Mouse (Mus musculus) forebrain, embryonic 12.5 days (tissue): ENCODE measurements around the gene Ext2. TPM values are rescaled to one million over a fixed set of nuclear protein-coding genes. Genes with fewer than 3 reads are reported as not detected.
A peak's percentile ranks its signal among the peaks of the same experiment; 100 is the strongest.

Source experiments
- ATAC-seq: fragments of 200-750 bp; cut with Nextera tagmentation; 2 replicates; pipeline ENCODE4 v1.8.0; 2017; ENCODE audit warnings: moderate TSS enrichment; ENCODE audit not compliant: low FRiP score
- H3K27ac ChIP-seq: fragments of 300-500 bp; sonication (generic); 2 replicates; pipeline ENCODE4 v1.5.1; 2016; ENCODE audit warnings: mild to moderate bottlenecking
- H3K27me3 ChIP-seq: fragments of 300-500 bp; sonication (generic); 2 replicates; pipeline ENCODE4 v1.6.1; 2016; ENCODE audit warnings: mild to moderate bottlenecking
- H3K36me3 ChIP-seq: fragments of 300-500 bp; sonication (generic); replicated peaks from 2 replicates; pipeline ENCODE4 v1.6.1; 2016; ENCODE audit warnings: mild to moderate bottlenecking
- H3K4me1 ChIP-seq: fragments of 300-500 bp; sonication (generic); 2 replicates; pipeline ENCODE4 v1.6.1; 2016
- H3K4me2 ChIP-seq: fragments of 300-500 bp; sonication (generic); 2 replicates; pipeline ENCODE4 v1.6.1; 2016; ENCODE audit warnings: mild to moderate bottlenecking, moderate library complexity
- H3K4me3 ChIP-seq: fragments of 300-500 bp; sonication (generic); replicated peaks from 2 replicates; pipeline ENCODE4 v1.5.1; 2016; ENCODE audit warnings: mild to moderate bottlenecking
- H3K9ac ChIP-seq: fragments of 300-500 bp; sonication (generic); 2 replicates; pipeline ENCODE4 v1.6.1; 2016; ENCODE audit warnings: mild to moderate bottlenecking
- H3K9me3 ChIP-seq: fragments of 300-500 bp; sonication (generic); 2 replicates; pipeline ENCODE4 v1.6.1; 2016
- WGBS: fragments of 180-500 bp; shearing (Covaris S2); methylation state at CpG from one replicate; pipeline ENCODE4 v1.1.7; 2016; 5-methylcytosine and 5-hydroxymethylcytosine counted together
- polyA plus RNA-seq: library from polyadenylated mRNA; unstranded; fragments of >200 nt; fragmentation: Nextera tagmentation; extraction: Ambion mirVana; gene quantifications from 2 replicates; pipeline ENCODE4 v1.2.1, GENCODE M21; 2016

The Ext2 gene
- polyA plus RNA-seq, 1 experiment from 2014 or later = 69.2 TPM

DNA sequence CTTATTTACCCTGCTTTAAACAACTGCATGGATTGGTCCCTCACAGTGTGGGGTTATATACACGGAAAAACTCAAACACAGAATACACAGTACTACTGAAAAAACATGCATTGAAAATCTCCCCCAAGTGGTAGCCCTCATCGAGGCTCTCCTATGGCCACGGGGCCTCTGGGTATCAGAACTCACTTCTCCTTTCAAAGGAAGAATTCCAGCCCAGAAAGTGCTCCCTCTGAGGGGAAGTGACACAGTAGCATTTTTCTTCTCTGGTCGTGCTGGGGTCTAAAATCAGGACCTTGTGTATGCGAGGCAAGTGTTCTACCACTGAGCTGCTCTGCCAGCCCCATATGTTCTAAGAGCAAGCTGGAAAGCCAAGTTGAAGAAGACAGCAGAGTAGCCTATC lies 39.7 kb downstream of the Ext2 start:
- WGBS = 77% methylated on average over 5 of the region's 5 CpGs
- no peak overlapping the region for H3K27ac ChIP-seq
- 0 out of 2 replicates have a peak, but pooled peaks cover 3% of the 10 kb centered on the region for H3K36me3 ChIP-seq
- no peaks in the 10 kb centered on the region for H3K9me3 ChIP-seq
- H3K4me1 ChIP-seq = peaks cover 28% of the 10 kb centered on the region
- ATAC-seq = no peak
- H3K9ac ChIP-seq = no peak overlapping the region
- no peaks in the 10 kb centered on the region for H3K27me3 ChIP-seq
- no peak overlapping the region for H3K4me2 ChIP-seq
- H3K4me3 ChIP-seq = no peak overlapping the region

GRCm38 (mm10) chr2:93782156-93782555 lies 40.2 kb downstream of the Ext2 start:
- ATAC-seq = no peak
- Histone ChIP-seq H3K4me1 (peaks cover 28% of the 10 kb centered on the region), H3K9me3 (no peaks in the 10 kb centered on the region)

DNA sequence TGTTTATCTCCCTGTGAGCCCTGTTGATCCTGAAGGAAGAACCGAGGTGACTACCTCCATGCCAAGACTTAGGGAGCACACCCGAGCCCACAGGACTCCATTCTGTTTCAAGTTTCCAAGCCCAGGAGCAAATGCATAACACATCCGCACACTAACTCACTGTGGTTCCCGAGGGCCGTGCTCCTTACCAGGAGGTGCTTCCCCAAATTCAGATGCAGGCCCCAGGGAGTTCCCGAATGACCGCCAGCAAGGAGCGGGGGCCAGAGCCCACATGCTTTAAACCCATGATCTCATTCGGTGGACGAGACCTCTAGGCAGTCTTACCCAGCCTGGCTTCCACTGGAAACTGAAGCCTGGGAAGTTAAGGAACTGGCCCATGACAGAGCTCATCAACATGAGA lies 41.8 kb downstream of the Ext2 start:
- Histone ChIP-seq H3K9ac (no peak overlapping the region), H3K4me3 (no peak overlapping the region), H3K4me1 (peaks cover 32% of the 10 kb centered on the region), H3K4me2 (no peak overlapping the region), H3K27me3 (no peaks in the 10 kb centered on the region), H3K36me3 (0 out of 2 replicates have a peak, but pooled peaks cover 3% of the 10 kb centered on the region), H3K9me3 (no peaks in the 10 kb centered on the region), H3K27ac (no peak overlapping the region)
- WGBS = 76% methylated on average over 10 of the region's 10 CpGs
- ATAC-seq = no peak

More at GRCm38 (mm10) chr2:93782156-93782555, 40.2 kb downstream of the Ext2 start:
- 0 out of 2 replicates have a peak, but pooled peaks cover 3% of the 10 kb centered on the region for H3K36me3 ChIP-seq
- H3K4me2 ChIP-seq = no peak overlapping the region
- H3K27ac ChIP-seq = no peak overlapping the region
- H3K4me3 ChIP-seq = no peak overlapping the region
- no peaks in the 10 kb centered on the region for H3K27me3 ChIP-seq
- H3K9ac ChIP-seq = no peak overlapping the region
- 85% methylated on average over 4 of the region's 4 CpGs for WGBS

- Histone ChIP-seq H3K9me3 (no peaks in the 10 kb centered on the region), H3K27me3 (no peaks in the 10 kb centered on the region), H3K36me3 (0 out of 2 replicates have a peak, but pooled peaks cover 3% of the 10 kb centered on the region), H3K4me1 (peaks cover 25% of the 10 kb centered on the region), H3K9ac (no peak overlapping the region), H3K27ac (no peak overlapping the region), H3K4me3 (no peak overlapping the region), H3K4me2 (no peak overlapping the region)
- ATAC-seq = no peak
- WGBS = 82% methylated on average over 6 of the region's 6 CpGs
Measured at GRCm38 (mm10) chr2:93779897-93780208, 42.5 kb downstream of the Ext2 start.

- H3K9ac ChIP-seq = no peak overlapping the region
- 69% methylated on average over 16 of the region's 16 CpGs for WGBS
- no peaks in the 10 kb centered on the region for H3K9me3 ChIP-seq
- no peaks in the 10 kb centered on the region for H3K27me3 ChIP-seq
- H3K4me1 ChIP-seq = peaks cover 21% of the 10 kb centered on the region
- ATAC-seq = no peak
- 0 out of 2 replicates have a peak, but pooled peaks cover 3% of the 10 kb centered on the region for H3K36me3 ChIP-seq
- no peak overlapping the region for H3K4me2 ChIP-seq
- H3K27ac ChIP-seq = no peak overlapping the region
- no peak overlapping the region for H3K4me3 ChIP-seq
Measured at GRCm38 (mm10) chr2:93779081-93779896, 43.1 kb downstream of the Ext2 start.

DNA sequence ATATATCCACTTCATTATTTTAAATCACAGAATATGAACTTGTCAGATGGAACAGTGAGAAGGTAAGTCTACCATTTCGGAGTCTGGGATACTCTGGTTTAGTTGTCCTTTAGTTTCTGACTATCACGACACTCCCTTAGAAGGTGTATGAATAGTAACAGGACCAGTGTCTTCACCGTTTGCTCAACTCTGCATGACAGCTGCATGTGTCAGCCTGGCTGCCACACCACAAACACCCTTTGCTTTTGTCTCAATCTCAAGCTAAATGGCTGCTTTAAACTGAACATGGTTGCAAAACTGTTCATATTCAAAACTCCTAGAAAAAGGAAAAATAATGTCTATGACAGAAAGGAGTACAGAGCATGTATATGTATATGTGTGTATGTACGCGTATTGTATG lies 43.8 kb downstream of the Ext2 start:
- 92% methylated on average over 5 of the region's 5 CpGs for WGBS
- Histone ChIP-seq H3K4me2 (no peak overlapping the region), H3K27ac (no peak overlapping the region), H3K9ac (no peak overlapping the region), H3K36me3 (0 out of 2 replicates have a peak, but pooled peaks cover 3% of the 10 kb centered on the region), H3K4me1 (peaks cover 21% of the 10 kb centered on the region), H3K9me3 (no peaks in the 10 kb centered on the region), H3K4me3 (no peak overlapping the region), H3K27me3 (no peaks in the 10 kb centered on the region)
- no peak for ATAC-seq

DNA sequence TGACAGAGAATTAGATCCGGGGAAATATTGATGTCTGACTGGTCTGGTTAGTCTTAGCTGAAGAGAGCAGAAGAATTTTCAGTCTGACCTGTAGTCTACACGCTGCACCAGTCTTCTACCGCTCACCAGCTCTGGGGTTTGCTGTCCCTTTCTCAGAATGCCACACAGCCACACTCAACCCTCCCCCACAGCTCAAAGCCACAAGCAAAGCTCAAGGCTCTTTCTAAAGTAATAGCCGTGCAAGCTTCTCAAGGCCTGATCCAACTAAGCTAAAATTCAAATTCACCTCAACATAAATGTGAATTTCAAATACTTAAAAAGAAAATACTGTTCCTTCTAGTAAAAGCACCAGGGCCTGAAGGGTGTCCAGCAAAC lies 45.3 kb downstream of the Ext2 start:
- WGBS = 87% methylated on average over 4 of the region's 4 CpGs
- ATAC-seq = no peak
- no peaks in the 10 kb centered on the region for H3K27me3 ChIP-seq
- H3K36me3 ChIP-seq = 0 out of 2 replicates have a peak, but pooled peaks cover 3% of the 10 kb centered on the region
- no peak overlapping the region for H3K27ac ChIP-seq
- no peaks in the 10 kb centered on the region for H3K9me3 ChIP-seq
- no peak overlapping the region for H3K9ac ChIP-seq
- peaks cover 30% of the 10 kb centered on the region for H3K4me1 ChIP-seq
- no peak overlapping the region for H3K4me2 ChIP-seq
- no peak overlapping the region for H3K4me3 ChIP-seq

GRCm38 (mm10) chr2:93776267-93777055 lies 45.9 kb downstream of the Ext2 start:
- WGBS = 78% methylated on average over 7 of the region's 7 CpGs
- Histone ChIP-seq H3K27ac (no peak overlapping the region), H3K4me3 (no peak overlapping the region), H3K36me3 (0 out of 2 replicates have a peak, but pooled peaks cover 2% of the 10 kb centered on the region), H3K27me3 (no peaks in the 10 kb centered on the region), H3K9me3 (no peaks in the 10 kb centered on the region), H3K4me2 (no peak overlapping the region), H3K9ac (no peak overlapping the region), H3K4me1 (peaks cover 30% of the 10 kb centered on the region)
- no peak for ATAC-seq

DNA sequence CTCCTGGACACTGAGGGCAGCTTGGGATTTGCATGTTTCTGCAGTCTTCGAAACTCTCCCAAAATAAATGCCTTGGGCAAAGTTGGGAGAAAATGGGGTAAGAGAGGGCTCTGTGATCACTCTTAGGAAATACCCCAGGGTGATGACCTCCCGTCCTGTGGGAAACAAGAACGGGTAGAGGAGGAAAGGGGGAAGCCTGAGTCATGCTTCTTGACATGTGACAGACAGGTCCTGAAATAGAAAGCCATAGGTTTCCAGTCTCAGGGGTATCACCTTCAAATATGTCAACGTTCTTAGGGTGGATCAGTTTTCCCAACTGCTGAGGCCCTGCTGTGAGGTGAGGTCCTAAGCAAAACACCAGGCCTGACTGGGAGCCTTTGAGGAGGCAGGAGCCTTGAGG lies 46.9 kb downstream of the Ext2 start:
- 60% methylated on average over 4 of the region's 4 CpGs for whole genome bisulfite sequencing

DNA sequence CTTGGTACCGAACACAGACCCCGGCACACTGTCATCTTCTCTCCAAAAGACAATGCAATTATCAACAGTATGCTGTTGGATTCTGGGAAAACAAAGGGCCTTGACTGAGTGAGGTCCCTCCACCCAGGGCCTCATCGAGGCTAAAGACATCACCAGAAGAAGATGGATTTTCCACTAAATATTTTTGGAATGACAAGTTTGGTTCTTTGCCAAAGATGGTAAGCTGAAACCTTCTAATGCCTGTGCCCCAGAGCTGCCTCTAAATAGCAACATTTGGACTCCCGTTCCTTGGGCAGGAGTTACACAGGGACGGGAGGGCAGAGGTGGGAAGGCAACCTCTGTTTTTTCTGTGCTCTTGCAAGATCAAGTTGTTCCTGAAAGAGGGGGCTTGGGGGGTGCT lies 47.4 kb downstream of the Ext2 start:
- no peaks in the 10 kb centered on the region for H3K36me3 ChIP-seq
- WGBS = 81% methylated on average over 5 of the region's 5 CpGs
- no peaks in the 10 kb centered on the region for H3K27me3 ChIP-seq
- no peak overlapping the region for H3K4me2 ChIP-seq
- no peaks in the 10 kb centered on the region for H3K9me3 ChIP-seq
- ATAC-seq = no peak
- H3K27ac ChIP-seq = no peak overlapping the region
- H3K9ac ChIP-seq = no peak overlapping the region
- H3K4me3 ChIP-seq = no peak overlapping the region
- H3K4me1 ChIP-seq = peaks cover 29% of the 10 kb centered on the region

More for the DNA sequence above, 46.9 kb downstream of the Ext2 start:
- Histone ChIP-seq H3K9ac (no peak overlapping the region), H3K4me3 (no peak overlapping the region), H3K36me3 (no peaks in the 10 kb centered on the region), H3K9me3 (no peaks in the 10 kb centered on the region), H3K4me2 (no peak overlapping the region), H3K27ac (no peak overlapping the region), H3K4me1 (peaks cover 30% of the 10 kb centered on the region), H3K27me3 (no peaks in the 10 kb centered on the region)
- ATAC-seq = no peak

DNA sequence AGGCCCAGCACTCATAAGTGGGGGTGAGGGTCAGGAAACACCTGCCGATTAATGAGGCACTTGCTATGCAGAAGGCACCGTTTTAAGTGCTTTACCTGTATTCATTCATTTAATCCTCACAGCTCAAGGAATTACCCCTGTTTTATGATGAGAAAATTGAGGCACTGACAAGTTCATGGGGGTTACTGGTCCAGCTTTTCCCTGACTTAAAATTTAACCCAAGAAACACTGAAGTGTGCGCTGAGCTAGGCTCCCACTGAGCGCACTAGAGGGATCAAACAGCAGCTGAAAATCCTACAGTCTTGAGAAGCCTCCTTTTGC lies 49.6 kb downstream of the Ext2 start:
- H3K9me3 ChIP-seq = no peaks in the 10 kb centered on the region
- WGBS = 40% methylated on average over 4 of the region's 4 CpGs
- peaks cover 19% of the 10 kb centered on the region for H3K4me1 ChIP-seq
- H3K4me3 ChIP-seq = no peak overlapping the region
- no peak for ATAC-seq
- H3K27me3 ChIP-seq = no peaks in the 10 kb centered on the region
- H3K36me3 ChIP-seq = no peaks in the 10 kb centered on the region
- no peak overlapping the region for H3K4me2 ChIP-seq
- H3K9ac ChIP-seq = no peak overlapping the region
- 0 out of 2 replicates have a peak overlapping the region, but pooled peaks have one; percentile 26 for H3K27ac ChIP-seq

GRCm38 (mm10) chr2:93772054-93772764 lies 50.2 kb downstream of the Ext2 start:
- H3K27ac ChIP-seq = 0 out of 2 replicates have a peak overlapping the region, but pooled peaks have one; percentile 26
- H3K27me3 ChIP-seq = no peaks in the 10 kb centered on the region
- ATAC-seq = 0 out of 2 replicates have a peak, but pooled peaks have one; percentile 41
- H3K4me2 ChIP-seq = no peak overlapping the region
- no peaks in the 10 kb centered on the region for H3K9me3 ChIP-seq
- no peak overlapping the region for H3K9ac ChIP-seq
- peaks cover 19% of the 10 kb centered on the region for H3K4me1 ChIP-seq
- 53% methylated on average over 16 of the region's 16 CpGs for WGBS
- no peak overlapping the region for H3K4me3 ChIP-seq
- H3K36me3 ChIP-seq = no peaks in the 10 kb centered on the region
